Mouse (Mus musculus) megakaryocyte, embryonic 14.5 days (primary cell): ENCODE data around the gene Gm21969.

ENCODE experiments used
- FLI1 ChIP-seq: IDR thresholded peaks from 2 replicates; pipeline ENCODE4 v1.6.1; 2012; ENCODE audit warnings: low read length, inconsistent platforms, mixed read lengths
- GATA1 ChIP-seq: IDR thresholded peaks from 3 replicates; pipeline ENCODE4 v1.6.1; 2012; ENCODE audit warnings: mixed read lengths, low read length, inconsistent platforms, borderline replicate concordance

GRCm38 (mm10) chr4:139605216-139605615 is 2.2 kb downstream of the Gm21969 start:
- no peak for TF ChIP-seq FLI1
- no peak for TF ChIP-seq GATA1
